Mouse (Mus musculus): ENCODE data around the gene Nav2. TPM values are rescaled to one million over a fixed set of nuclear protein-coding genes. Genes with fewer than 3 reads are reported as not detected.

The Nav2 gene
- total and polyA plus RNA-seq, 3 experiments = 2.0 to 2.7 TPM; not detected in 1

DNA sequence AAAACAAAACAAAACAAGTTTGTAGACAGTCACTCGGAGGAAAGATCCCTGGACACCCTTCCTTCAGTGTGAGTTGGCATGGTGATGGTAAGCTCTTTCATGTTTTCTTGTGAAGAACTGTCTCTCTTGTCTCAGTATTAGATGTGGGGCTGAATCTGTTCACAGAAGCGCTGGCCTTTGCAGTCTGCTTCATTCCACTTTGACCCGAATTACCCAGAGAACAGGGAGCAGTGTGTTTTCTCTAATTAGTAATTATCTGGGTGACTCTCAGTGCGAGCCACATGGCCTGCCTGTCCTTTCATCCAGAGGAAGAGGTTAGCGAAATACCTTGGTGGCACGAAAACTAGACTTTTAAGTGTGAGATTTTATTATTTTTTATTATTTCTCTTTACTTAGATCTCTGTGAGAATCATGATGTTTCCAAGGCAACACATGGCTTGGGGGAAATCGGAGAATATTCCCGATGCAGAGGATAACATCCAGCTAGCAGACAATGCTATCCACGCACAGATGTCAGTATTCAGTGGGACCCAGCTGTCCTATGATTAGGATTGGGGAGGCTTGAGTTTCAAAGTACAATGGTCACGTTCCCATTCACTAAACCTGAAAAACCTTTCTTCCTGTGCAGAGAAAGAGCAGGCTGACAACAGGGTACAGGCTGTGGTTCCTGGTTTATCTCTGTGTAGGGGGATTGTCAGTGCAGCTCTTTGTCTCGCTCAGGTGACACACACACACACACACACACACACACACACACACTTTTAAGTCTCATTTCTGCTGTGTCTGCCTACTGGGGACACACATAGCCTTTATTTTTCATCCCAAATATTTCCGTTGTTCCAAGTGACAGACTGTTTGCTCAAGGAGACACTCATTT, 6.4 kb downstream of the Nav2 start:
- Histone ChIP-seq H3K27me3 (ENCODE audit: control insufficient read depth in 1 of 2, insufficient read depth in 2 of 2, low read length in 2 of 2) (peaks cover 0 to 2% of the 10 kb centered on the region in 2 experiments; a peak in 1 of 4 replicates), H3K9me3 (replicated peaks; ENCODE audit: insufficient read depth, low read length) (no peaks in the 10 kb centered on the region), H3K36me3 (ENCODE audit: control insufficient read depth in 1 of 2, insufficient read depth in 2 of 2, low read length in 2 of 2) (no peaks in the 10 kb centered on the region), H3K27ac (ENCODE audit: control insufficient read depth, low read depth, low read length) (no peak overlapping the region), H3K4me3 (ENCODE audit: control insufficient read depth in 1 of 2, insufficient read depth in 1 of 2, low read depth in 2 of 2, low read length in 2 of 2) (no peak overlapping the region), H3K4me1 (ENCODE audit: control insufficient read depth in 1 of 2, insufficient read depth in 2 of 2, low read length in 2 of 2) (no peaks in the 10 kb centered on the region), H3K79me2 (ENCODE audit: control insufficient read depth, insufficient read depth, low read length, poor library complexity) (no peaks in the 10 kb centered on the region), H3K9ac (ENCODE audit: control insufficient read depth, low read depth, low read length, poor library complexity, severe bottlenecking) (no peak overlapping the region)
- TF ChIP-seq ZKSCAN1 (IDR thresholded peaks at IDR 0.05; ENCODE audit: low read depth, low read length) (no peak), MAZ (IDR thresholded peaks at IDR 0.05; ENCODE audit: low read depth, low read length) (no peak), RCOR1 (IDR thresholded peaks at IDR 0.05; ENCODE audit: low read depth, low read length) (no peak), TCF12 (IDR thresholded peaks at IDR 0.05; ENCODE audit: low read depth, low read length) (no peak), ZMIZ1 (IDR thresholded peaks at IDR 0.05; ENCODE audit: low read depth, low read length) (no peak), E2F4 (IDR thresholded peaks at IDR 0.05; ENCODE audit: borderline replicate concordance, low read depth, low read length) (no peak), ETS1 (IDR thresholded peaks at IDR 0.05; ENCODE audit: low read depth, low read length) (no peak), MAX (IDR thresholded peaks at IDR 0.05; ENCODE audit: low read length) (no peak), POLR2AphosphoS5 (IDR thresholded peaks at IDR 0.05; ENCODE audit: borderline replicate concordance, low read depth, low read length) (no peak), USF1 (IDR thresholded peaks at IDR 0.05; ENCODE audit: low read depth, low read length) (no peak), SMC3 (IDR thresholded peaks at IDR 0.05; ENCODE audit: low read depth, low read length) (no peak), MAFK (IDR thresholded peaks at IDR 0.05; ENCODE audit: borderline replicate concordance, low read depth, low read length) (no peak), ZNF384 (IDR thresholded peaks at IDR 0.05; ENCODE audit: low read depth, low read length) (no peak)
- DNase-seq (ENCODE audit: low read depth, low spot score) = no peak

DNA sequence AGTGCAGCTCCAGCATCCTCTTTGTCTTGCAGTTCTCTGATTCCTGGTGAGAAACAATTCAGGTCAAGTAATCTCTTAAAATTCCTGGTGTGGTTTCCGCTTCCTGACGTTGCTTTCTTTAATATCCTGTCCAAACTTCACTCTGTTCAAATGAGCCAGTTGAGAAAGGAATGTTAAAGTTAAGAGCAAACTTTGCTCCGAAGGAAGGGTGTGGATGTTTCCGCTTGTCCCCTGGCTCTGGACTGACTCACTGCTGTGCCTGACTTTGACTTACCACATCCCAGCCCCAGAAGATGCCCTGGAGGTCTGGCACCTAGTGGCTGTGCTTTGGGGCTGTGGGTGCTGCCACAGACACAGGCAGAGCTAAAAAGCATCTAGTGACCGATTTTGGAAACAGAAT, 8.9 kb downstream of the Nav2 start:
- TF ChIP-seq HCFC1 (IDR thresholded peaks at IDR 0.05; ENCODE audit: low read depth, low read length) (no peak), MYC (IDR thresholded peaks at IDR 0.05; ENCODE audit: low read depth, low read length) (no peak), ZNF384 (IDR thresholded peaks at IDR 0.05; ENCODE audit: low read depth, low read length) (no peak), POLR2A (IDR thresholded peaks at IDR 0.05; ENCODE audit: control insufficient read depth in 1 of 2, insufficient read depth in 1 of 2, low read depth in 1 of 2, low read length in 2 of 2, poor library complexity in 1 of 2) (no peak), MAX (IDR thresholded peaks at IDR 0.05; ENCODE audit: low read length) (no peak), CHD1 (IDR thresholded peaks at IDR 0.05; ENCODE audit: low read depth, low read length) (no peak), ZC3H11A (IDR thresholded peaks at IDR 0.05; ENCODE audit: low read depth, low read length) (no peak), POLR2AphosphoS5 (IDR thresholded peaks at IDR 0.05; ENCODE audit: borderline replicate concordance, low read depth, low read length) (no peak), MEF2A (IDR thresholded peaks at IDR 0.05; ENCODE audit: extremely low read depth, insufficient replicate concordance, low read depth, low read length, poor library complexity, severe bottlenecking) (no peak), TBP (IDR thresholded peaks at IDR 0.05; ENCODE audit: low read depth, low read length) (no peak), CTCF (IDR thresholded peaks at IDR 0.05 in 2 of 3, conservative IDR thresholded peaks at IDR 0.05 in 1 of 3; ENCODE audit: control insufficient read depth in 1 of 3, insufficient read depth in 1 of 3, low read depth in 2 of 3, low read length in 3 of 3, poor library complexity in 1 of 3, severe bottlenecking in 1 of 3) (no peak)
- Histone ChIP-seq H3K9me3 (replicated peaks; ENCODE audit: insufficient read depth, low read length) (no peaks in the 10 kb centered on the region), H3K79me2 (ENCODE audit: control insufficient read depth, insufficient read depth, low read length, poor library complexity) (no peaks in the 10 kb centered on the region), H3K9ac (ENCODE audit: control insufficient read depth, low read depth, low read length, poor library complexity, severe bottlenecking) (no peak overlapping the region), H3K27ac (ENCODE audit: control insufficient read depth, low read depth, low read length) (no peak overlapping the region), H3K4me3 (ENCODE audit: control insufficient read depth in 1 of 2, insufficient read depth in 1 of 2, low read depth in 2 of 2, low read length in 2 of 2) (no peak overlapping the region), H3K27me3 (ENCODE audit: control insufficient read depth in 1 of 2, insufficient read depth in 2 of 2, low read length in 2 of 2) (peaks cover 0 to 3% of the 10 kb centered on the region in 2 experiments; a peak in 2 of 4 replicates), H3K4me1 (ENCODE audit: control insufficient read depth in 1 of 2, insufficient read depth in 2 of 2, low read length in 2 of 2) (no peaks in the 10 kb centered on the region), H3K36me3 (ENCODE audit: control insufficient read depth in 1 of 2, insufficient read depth in 2 of 2, low read length in 2 of 2) (no peaks in the 10 kb centered on the region)
- no peak for DNase-seq (ENCODE audit: low read depth, low spot score)

Measured in MEL (cell line).